Mouse (Mus musculus) forebrain, embryonic 11.5 days (tissue): ENCODE results near the gene Spata2l. TPM values are rescaled to one million over a fixed set of nuclear protein-coding genes. Genes with fewer than 3 reads are reported as not detected.
A peak's percentile ranks its signal among the peaks of the same experiment; 100 is the strongest.

Source experiments
- ATAC-seq: fragments of 200-750 bp; cut with Nextera tagmentation; replicated peaks from 2 replicates; pipeline ENCODE4 v1.8.0; 2017; ENCODE audit warnings: moderate TSS enrichment; ENCODE audit not compliant: low FRiP score
- DNase-seq: peaks from one replicate; pipeline ENCODE4 v3.0.0-alpha.2; 2017; ENCODE audit warnings: low spot score
- H3K27ac ChIP-seq: fragments of 300-500 bp; sonication (generic); 2 replicates; pipeline ENCODE4 v1.5.1; 2014; ENCODE audit warnings: low read depth, low read length
- H3K27me3 ChIP-seq: fragments of 300-500 bp; sonication (generic); 2 replicates; pipeline ENCODE4 v1.6.1; 2014; ENCODE audit warnings: mild to moderate bottlenecking, low read length, mixed read lengths; ENCODE audit not compliant: control insufficient read depth, insufficient read depth
- H3K36me3 ChIP-seq: fragments of 300-500 bp; sonication (generic); 2 replicates; pipeline ENCODE4 v1.6.1; 2014; ENCODE audit warnings: mild to moderate bottlenecking, low read length, moderate library complexity, mixed read lengths; ENCODE audit not compliant: control insufficient read depth, insufficient read depth
- H3K4me1 ChIP-seq: fragments of 300-500 bp; sonication (generic); replicated peaks from 2 replicates; pipeline ENCODE4 v1.6.1; 2014; ENCODE audit warnings: low read length, mixed read lengths; ENCODE audit not compliant: control insufficient read depth, insufficient read depth
- H3K4me2 ChIP-seq: fragments of 300-500 bp; sonication (generic); 2 replicates; pipeline ENCODE4 v1.6.1; 2014; ENCODE audit warnings: low read depth, mild to moderate bottlenecking, low read length, moderate library complexity, mixed read lengths; ENCODE audit not compliant: severe bottlenecking
- H3K4me3 ChIP-seq: fragments of 300-500 bp; sonication (generic); 2 replicates; pipeline ENCODE4 v1.5.1; 2014; ENCODE audit warnings: low read depth, low read length
- H3K9ac ChIP-seq: fragments of 300-500 bp; sonication (generic); 2 replicates; pipeline ENCODE4 v1.6.1; 2014; ENCODE audit warnings: low read length
- H3K9me3 ChIP-seq: fragments of 300-500 bp; sonication (generic); 2 replicates; pipeline ENCODE4 v1.6.1; 2016; ENCODE audit warnings: low read length, mixed read lengths; ENCODE audit not compliant: control insufficient read depth
- WGBS: fragments of 180-500 bp; shearing (Covaris S2); extraction: QIAGEN DNeasy Blood & Tissue Kit; methylation state at CpG from one replicate; pipeline ENCODE4 v1.1.7; 2014; 5-methylcytosine and 5-hydroxymethylcytosine counted together
- polyA plus RNA-seq: library from polyadenylated mRNA; unstranded; fragments of >200 nt; fragmentation: Nextera tagmentation; extraction: Ambion mirVana; gene quantifications from 2 replicates; pipeline ENCODE4 v1.2.1, GENCODE M21; 2014

Spata2l gene
- polyA plus RNA-seq, 1 experiment from 2014 or later, result 1.8 TPM

- H3K9me3 ChIP-seq, result no peaks in the 10 kb centered on the region
- H3K9ac ChIP-seq, result peak overlapping the region; percentile 95
- H3K27ac ChIP-seq, result peak overlapping the region; percentile 72
- DNase-seq, result no peak
- ATAC-seq, result peak; percentile 69; the same call in 1 of the 2 replicates
- no peaks in the 10 kb centered on the region for H3K36me3 ChIP-seq
- H3K27me3 ChIP-seq, result no peaks in the 10 kb centered on the region
- peak overlapping the region; percentile 96 for H3K4me2 ChIP-seq
- H3K4me3 ChIP-seq, result peak overlapping the region; percentile 56
- H3K4me1 ChIP-seq, result peaks cover 12% of the 10 kb centered on the region
- under 1% methylated on average over 37 of the region's 40 CpGs for WGBS
These were observed 17.5 kb upstream of the Spata2l start for GRCm38 (mm10) chr8:123253451-123254098.

DNA sequence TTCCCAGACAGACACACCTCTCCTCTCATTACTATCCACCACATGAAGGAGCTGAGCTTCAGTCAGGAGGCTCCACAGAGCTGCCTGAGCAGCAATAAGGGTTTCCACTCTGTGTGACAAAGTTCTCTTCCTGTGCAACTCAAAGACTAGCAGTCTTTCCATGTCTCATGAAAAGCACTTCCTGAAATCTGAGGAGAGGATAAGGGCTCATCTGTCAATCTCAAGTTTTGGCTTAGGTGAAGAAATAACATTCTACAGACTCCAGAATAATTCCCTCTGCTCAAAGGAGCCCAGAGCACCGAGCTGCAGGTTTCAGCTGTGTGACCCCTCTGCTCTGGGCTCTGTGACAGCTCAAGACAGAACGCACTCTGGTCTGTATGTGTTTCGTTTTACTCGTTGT is 16.9 kb upstream of the Spata2l start:
- Histone ChIP-seq H3K4me3 (peak overlapping the region; percentile 56; the same call in 1 of the 2 replicates), H3K9me3 (no peaks in the 10 kb centered on the region), H3K4me1 (peaks cover 12% of the 10 kb centered on the region), H3K4me2 (peak overlapping the region; percentile 96), H3K27ac (no peak overlapping the region), H3K9ac (peak overlapping the region; percentile 95; the same call in 1 of the 2 replicates), H3K27me3 (no peaks in the 10 kb centered on the region), H3K36me3 (no peaks in the 10 kb centered on the region; the same call in 1 of the 2 replicates)
- no peak for ATAC-seq
- no peak for DNase-seq
- WGBS, result 69% methylated on average over 4 of the region's 4 CpGs

GRCm38 (mm10) chr8:123250940-123251339 is 14.9 kb upstream of the Spata2l start:
- Histone ChIP-seq H3K9me3 (no peaks in the 10 kb centered on the region), H3K4me2 (no peak overlapping the region), H3K36me3 (peaks cover 4% of the 10 kb centered on the region), H3K27ac (no peak overlapping the region), H3K4me3 (no peak overlapping the region), H3K27me3 (no peaks in the 10 kb centered on the region), H3K9ac (no peak overlapping the region), H3K4me1 (peaks cover 12% of the 10 kb centered on the region)
- DNase-seq (no peak), ATAC-seq (no peak)
- 96% methylated on average over 5 of the region's 5 CpGs for WGBS

- no peaks in the 10 kb centered on the region for H3K9me3 ChIP-seq
- peaks cover 4% of the 10 kb centered on the region for H3K36me3 ChIP-seq
- no peak overlapping the region for H3K9ac ChIP-seq
- H3K27me3 ChIP-seq, result no peaks in the 10 kb centered on the region
- ATAC-seq, result no peak
- H3K4me1 ChIP-seq, result peaks cover 6% of the 10 kb centered on the region; the same call in 1 of the 2 replicates
- WGBS, result 93% methylated on average over 8 of the region's 8 CpGs
- no peak overlapping the region for H3K4me3 ChIP-seq
- DNase-seq, result no peak
- H3K27ac ChIP-seq, result no peak overlapping the region
- no peak overlapping the region for H3K4me2 ChIP-seq
These were observed 12.6 kb upstream of the Spata2l start for GRCm38 (mm10) chr8:123248596-123248995.

DNA sequence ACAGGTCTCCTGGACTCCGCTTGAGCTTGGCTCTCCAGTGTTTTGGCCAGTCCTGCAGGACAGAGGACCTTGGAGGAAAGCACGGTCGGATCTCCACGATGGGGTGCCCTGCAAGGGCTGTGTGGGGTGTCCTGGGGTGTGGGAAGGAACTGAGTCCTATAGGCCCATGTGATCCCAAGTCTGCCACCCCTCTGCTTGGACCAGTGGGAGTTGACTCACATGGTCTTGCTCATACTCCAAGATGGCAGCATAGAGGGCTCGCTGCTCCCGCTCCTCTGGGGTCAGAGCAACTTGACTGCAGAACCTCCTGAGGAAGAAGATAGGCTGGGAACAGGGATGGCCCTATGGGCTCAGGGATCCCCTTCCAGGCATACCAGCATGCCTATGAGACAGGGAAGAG is 11.7 kb upstream of the Spata2l start:
- Histone ChIP-seq H3K27me3 (no peaks in the 10 kb centered on the region), H3K36me3 (peaks cover 4% of the 10 kb centered on the region), H3K4me3 (no peak overlapping the region), H3K9me3 (no peaks in the 10 kb centered on the region), H3K4me2 (no peak overlapping the region), H3K9ac (no peak overlapping the region), H3K4me1 (no peaks in the 10 kb centered on the region; the same call in 1 of the 2 replicates), H3K27ac (no peak overlapping the region)
- 97% methylated on average over 6 of the region's 6 CpGs for WGBS
- no peak for DNase-seq
- ATAC-seq, result no peak

- Histone ChIP-seq H3K9ac (no peak overlapping the region), H3K36me3 (peaks cover 4% of the 10 kb centered on the region), H3K27ac (no peak overlapping the region), H3K4me2 (no peak overlapping the region), H3K4me3 (no peak overlapping the region), H3K4me1 (no peaks in the 10 kb centered on the region), H3K27me3 (no peaks in the 10 kb centered on the region), H3K9me3 (no peaks in the 10 kb centered on the region)
- no peak for DNase-seq
- 89% methylated on average over 12 of the region's 12 CpGs for WGBS
- ATAC-seq, result no peak
These were observed 9.5 kb upstream of the Spata2l start for GRCm38 (mm10) chr8:123245543-123245942.

GRCm38 (mm10) chr8:123244382-123244781 is 8.3 kb upstream of the Spata2l start:
- no peaks in the 10 kb centered on the region for H3K27me3 ChIP-seq
- H3K27ac ChIP-seq, result no peak overlapping the region
- no peak overlapping the region for H3K9ac ChIP-seq
- WGBS, result 98% methylated on average over 4 of the region's 4 CpGs
- H3K36me3 ChIP-seq, result peaks cover 4% of the 10 kb centered on the region
- H3K9me3 ChIP-seq, result no peaks in the 10 kb centered on the region
- H3K4me1 ChIP-seq, result no peaks in the 10 kb centered on the region
- no peak for DNase-seq
- H3K4me3 ChIP-seq, result no peak overlapping the region
- no peak for ATAC-seq
- no peak overlapping the region for H3K4me2 ChIP-seq

DNA sequence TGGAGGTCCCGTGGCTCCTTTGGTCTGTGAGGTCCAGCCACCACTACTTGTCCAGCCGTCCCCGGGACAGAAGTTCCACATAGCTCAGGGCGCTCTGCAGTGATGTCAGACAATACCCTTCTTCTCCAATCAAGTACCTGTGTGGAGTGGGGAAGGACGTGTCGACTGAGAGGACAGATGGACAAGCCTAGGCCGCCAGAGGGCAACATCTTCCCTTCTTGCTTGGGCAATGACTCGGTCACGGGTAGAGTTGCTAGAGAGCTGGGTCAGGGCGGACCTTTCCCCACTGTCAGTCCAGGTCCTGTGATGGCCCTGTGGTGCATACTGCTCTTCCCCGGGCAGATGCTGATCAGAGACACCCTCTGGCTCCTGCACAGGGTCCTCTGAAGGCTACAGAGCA is 7.0 kb upstream of the Spata2l start:
- DNase-seq (no peak), ATAC-seq (no peak)
- no peak overlapping the region for H3K27ac ChIP-seq
- H3K9me3 ChIP-seq, result no peaks in the 10 kb centered on the region
- 71% methylated on average over 11 of the region's 11 CpGs for WGBS
- no peak overlapping the region for H3K9ac ChIP-seq
- H3K27me3 ChIP-seq, result no peaks in the 10 kb centered on the region
- H3K36me3 ChIP-seq, result peaks cover 4% of the 10 kb centered on the region
- H3K4me3 ChIP-seq, result no peak overlapping the region
- no peaks in the 10 kb centered on the region for H3K4me1 ChIP-seq
- H3K4me2 ChIP-seq, result no peak overlapping the region
